Mouse (Mus musculus) MEL (cell line): ENCODE data around the gene Cyp2u1.

Experiments used
- GATA1 ChIP-seq: IDR thresholded peaks from 2 replicates; pipeline ENCODE4 v1.6.1; 2011; ENCODE audit warnings: low read depth, low read length, improper control_type of control experiment
- HCFC1 ChIP-seq: IDR thresholded peaks from 2 replicates; pipeline ENCODE4 v1.6.1; 2012; ENCODE audit warnings: low read depth, mild to moderate bottlenecking, inconsistent platforms, low read length, improper control_type of control experiment, moderate library complexity
- USF1 ChIP-seq: IDR thresholded peaks from 2 replicates; pipeline ENCODE4 v1.6.1; 2014; ENCODE audit warnings: low read depth, mild to moderate bottlenecking, inconsistent platforms, low read length, improper control_type of control experiment, moderate library complexity

DNA sequence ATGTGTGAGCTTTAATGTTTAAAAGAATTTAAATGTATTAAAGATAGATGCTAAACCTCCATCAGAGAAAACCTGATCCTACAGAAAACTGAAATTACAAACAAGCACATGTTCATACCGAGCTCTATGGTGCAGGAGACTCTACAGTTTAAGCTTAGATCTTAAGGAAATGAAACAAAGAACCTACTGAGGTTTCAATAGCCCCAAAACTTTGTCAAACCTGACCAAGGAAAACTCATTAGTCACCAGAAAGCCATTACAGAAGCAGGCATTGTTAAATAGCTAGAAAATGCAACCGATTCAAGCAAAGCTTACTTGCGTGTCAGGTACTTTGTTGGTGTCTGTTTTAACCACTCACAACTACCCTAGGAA lies 45.5 kb upstream of the Cyp2u1 start:
- no peak for TF ChIP-seq GATA1
- TF ChIP-seq HCFC1: no peak
- TF ChIP-seq USF1: no peak
